Mouse (Mus musculus): ENCODE results near the gene Dlst.
"Not testable (repeated sequence)": the region's sequence is repeated elsewhere in the genome, so short reads cannot be mapped to it uniquely, and the experiment has no call there.

Gene Dlst

DNA sequence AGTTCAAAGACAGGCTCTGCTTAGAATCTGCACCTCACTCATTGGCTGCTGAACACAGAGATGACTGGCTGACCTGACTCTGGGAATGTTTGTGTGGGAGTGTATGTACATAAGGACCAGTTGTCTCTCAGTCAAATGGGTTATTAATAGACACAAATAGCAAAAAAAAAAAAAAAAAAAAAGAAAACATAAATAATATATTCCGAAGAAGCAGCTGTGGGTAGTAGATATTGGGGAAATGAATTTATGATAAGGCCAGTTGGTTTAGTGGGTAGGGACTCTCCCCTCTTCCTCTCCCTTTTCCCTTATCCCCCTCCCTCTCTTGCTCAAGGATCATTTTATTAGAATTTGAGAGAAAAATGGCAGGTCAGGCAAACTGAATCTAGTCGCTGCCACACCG lies 3.3 kb downstream of the Dlst start:
- DNase-seq (ENCODE audit: low spot score in 2 of 2), result no peak

DNA sequence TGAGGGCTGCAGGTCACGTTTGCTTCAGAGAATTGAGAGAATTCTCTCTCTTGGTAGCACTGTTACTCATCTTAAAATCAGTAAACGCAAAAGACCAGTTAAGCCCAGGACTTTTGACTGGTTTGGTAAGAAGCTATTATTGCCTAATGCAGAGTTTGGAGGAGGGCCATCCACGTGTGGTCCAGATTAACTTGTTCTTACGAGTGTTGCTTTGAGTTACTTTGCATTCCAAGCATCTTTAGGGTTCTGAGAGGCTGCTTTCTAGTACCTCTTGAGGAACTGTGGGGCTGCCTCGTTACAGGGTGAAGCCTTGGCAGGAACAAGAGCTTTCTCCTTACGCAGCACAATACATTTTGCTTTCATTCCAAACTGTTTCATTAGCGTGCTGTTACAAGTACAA lies 5.0 kb downstream of the Dlst start:
- no peak for DNase-seq (ENCODE audit: low spot score in 2 of 2)

GRCm38 (mm10) chr12:85121806-85122459 lies 11.3 kb downstream of the Dlst start:
- no peak for DNase-seq (ENCODE audit: low spot score in 2 of 2)

DNA sequence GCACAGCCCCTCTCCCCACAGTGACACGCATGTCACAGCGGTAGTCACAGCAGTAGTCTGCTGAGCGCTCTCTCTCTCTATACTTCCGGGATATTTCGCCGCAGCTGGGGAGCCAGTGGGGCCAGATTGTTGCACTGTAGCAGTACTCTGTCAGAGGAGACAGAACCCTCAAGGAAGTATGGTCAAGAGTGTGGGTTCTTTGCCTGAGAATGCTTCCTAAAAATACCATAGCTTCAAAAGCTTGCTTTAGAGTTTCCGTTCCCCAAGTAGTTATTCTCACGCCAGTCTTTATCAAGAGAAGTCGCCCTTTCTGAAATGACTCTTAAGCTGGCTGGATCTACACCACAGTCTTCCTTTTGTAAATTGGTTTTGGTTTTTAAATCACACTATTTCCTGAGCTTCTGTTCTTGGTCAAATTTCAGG lies 12.5 kb downstream of the Dlst start:
- no peak for DNase-seq (ENCODE audit: low spot score in 2 of 2)

- DNase-seq (ENCODE audit: low spot score in 2 of 2), result no peak
Measured at GRCm38 (mm10) chr12:85123645-85124044, 13.0 kb downstream of the Dlst start.

- DNase-seq (ENCODE audit: low spot score in 2 of 2), result no peak
Measured at GRCm38 (mm10) chr12:85124751-85125150, 14.1 kb downstream of the Dlst start.

GRCm38 (mm10) chr12:85126986-85127603 lies 16.5 kb downstream of the Dlst start:
- DNase-seq (ENCODE audit: low spot score in 2 of 2), result no peak

DNA sequence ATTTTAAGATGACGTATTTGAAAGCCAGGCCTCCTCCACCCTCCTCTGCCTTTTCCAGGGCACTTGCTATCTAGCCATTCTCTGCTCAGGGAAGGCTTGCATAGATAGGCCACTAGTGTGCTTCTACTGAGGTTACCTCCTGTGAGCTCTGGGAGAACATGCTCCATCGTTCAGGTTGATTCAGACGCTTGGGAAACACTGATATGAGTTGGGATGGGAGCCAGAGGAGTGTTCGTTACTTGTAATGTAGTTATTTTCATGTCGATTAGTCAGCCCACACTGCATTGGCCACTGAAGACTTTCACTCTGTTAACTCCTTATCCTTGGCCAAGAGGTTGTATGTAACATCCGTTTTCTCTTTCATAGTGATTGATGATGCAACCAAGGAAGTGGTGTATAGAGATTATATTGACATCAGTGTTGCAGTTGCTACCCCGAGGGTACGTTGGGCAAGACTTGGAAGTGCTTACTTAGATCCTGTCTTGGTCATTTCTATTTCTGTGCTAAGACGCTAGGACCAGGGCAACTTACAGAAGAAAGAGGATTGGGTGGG lies 18.9 kb downstream of the Dlst start:
- DNase-seq (ENCODE audit: low spot score in 2 of 2), result no peak

DNA sequence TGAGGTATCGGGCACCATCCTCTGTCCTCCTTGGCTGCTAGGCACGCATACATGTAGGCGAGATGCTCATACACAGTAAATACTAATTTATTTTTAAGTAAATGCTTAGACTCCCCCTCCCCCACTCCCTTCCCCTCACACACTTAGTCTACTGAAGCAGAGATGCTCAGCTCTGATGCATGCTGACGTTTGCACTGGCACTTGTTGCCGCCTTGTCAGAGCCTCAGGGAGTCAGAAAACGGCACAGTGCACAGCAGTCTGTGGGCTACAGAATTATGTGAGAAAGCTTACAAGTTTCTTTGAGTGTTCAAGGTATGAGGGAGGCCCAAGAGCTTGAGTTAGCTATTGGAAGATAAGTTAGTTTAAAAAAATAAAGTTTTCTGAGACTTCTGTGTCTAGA lies 20.7 kb downstream of the Dlst start:
- no peak for DNase-seq (ENCODE audit: low spot score in 2 of 2)

- DNase-seq (ENCODE audit: low spot score in 2 of 2), result no peak
Measured at GRCm38 (mm10) chr12:85134043-85134794, 23.6 kb downstream of the Dlst start.

- no peak for DNase-seq (ENCODE audit: low spot score in 2 of 2)
Measured at GRCm38 (mm10) chr12:85135513-85136470, 25.2 kb downstream of the Dlst start.

GRCm38 (mm10) chr12:85136627-85137026 lies 26.0 kb downstream of the Dlst start:
- DNase-seq (ENCODE audit: low spot score in 2 of 2), result no peak

DNA sequence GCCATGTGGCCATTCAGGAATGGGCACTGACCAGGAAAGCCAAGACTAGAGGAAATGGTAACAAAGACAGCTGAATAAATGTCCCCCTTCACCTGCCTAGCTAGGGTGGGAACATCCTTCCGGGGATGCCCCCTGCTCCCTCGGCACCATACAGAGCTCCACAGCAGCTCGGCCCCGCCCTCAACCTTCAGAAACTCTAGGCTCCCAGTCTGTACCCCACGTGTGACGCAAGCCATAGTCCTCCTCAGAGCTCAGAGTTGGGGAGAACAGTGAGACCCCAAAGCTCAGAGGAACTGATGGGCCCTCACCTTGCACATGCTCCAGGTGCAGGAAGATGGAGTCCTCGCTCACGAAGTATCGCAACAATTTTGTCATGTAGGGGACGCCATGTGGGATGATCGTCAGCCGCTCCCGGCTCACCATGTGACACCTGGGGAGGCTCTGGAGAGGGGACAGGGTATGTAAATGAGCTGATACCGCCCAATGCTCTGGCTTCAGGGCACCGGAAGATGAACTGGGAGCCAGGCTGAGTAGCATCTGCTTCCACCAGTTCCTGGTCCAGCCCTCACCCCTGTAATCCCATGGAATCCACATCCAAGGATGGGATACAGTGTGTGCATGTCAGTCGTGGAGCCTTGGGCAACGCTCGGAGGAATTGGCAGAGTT lies 29.5 kb downstream of the Dlst start:
- DNase-seq (ENCODE audit: low spot score in 2 of 2), result no peak

GRCm38 (mm10) chr12:85141096-85141495 lies 30.5 kb downstream of the Dlst start:
- DNase-seq (ENCODE audit: low spot score in 2 of 2), result no peak

DNA sequence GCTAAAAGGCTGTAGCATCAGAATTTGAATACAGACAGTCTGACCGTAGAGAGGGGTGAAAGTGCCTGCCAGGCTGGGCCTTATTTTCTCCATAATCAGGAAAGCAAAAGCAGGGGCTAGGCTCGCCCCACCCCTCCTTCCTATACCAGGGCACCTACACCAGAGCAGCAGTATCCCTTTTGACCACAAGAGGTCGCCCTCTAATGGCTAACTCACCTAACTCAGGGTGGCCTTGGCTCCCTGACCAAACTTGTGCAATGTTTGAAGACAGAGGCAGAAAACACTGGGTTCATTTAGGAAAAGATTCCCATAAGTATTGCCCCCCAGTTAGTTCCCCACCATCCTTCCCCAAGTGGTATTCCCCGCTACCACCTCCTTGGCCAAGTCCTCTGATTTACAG lies 32.2 kb downstream of the Dlst start:
- peak; percentile 74 to 90 for DNase-seq (ENCODE audit: low spot score in 2 of 2)

DNA sequence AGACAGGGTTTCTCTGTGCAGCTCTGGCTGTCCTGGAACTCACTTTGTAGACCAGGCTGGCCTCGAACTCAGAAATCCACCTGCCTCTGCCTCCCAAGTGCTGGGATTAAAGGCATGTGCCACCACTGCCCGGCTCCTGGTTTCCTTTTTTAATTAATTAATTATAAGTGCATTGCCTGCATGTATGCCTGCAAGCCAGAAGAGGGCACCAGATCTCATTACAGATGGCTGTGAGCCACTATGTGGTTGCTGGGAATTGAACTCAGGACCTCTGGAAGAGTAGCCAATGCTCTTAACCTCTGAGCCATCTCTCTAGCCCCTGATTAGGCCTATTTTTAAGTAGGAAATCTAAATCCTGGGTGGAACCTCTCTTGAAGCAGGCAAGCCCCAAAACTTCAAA lies 33.6 kb downstream of the Dlst start:
- not testable (repeated sequence) for DNase-seq (ENCODE audit: low spot score in 2 of 2)

GRCm38 (mm10) chr12:85144821-85145220 lies 34.2 kb downstream of the Dlst start:
- no peak for DNase-seq (ENCODE audit: low spot score in 2 of 2)

GRCm38 (mm10) chr12:85145630-85146029 lies 35.0 kb downstream of the Dlst start:
- no peak for DNase-seq (ENCODE audit: low spot score in 2 of 2)

DNA sequence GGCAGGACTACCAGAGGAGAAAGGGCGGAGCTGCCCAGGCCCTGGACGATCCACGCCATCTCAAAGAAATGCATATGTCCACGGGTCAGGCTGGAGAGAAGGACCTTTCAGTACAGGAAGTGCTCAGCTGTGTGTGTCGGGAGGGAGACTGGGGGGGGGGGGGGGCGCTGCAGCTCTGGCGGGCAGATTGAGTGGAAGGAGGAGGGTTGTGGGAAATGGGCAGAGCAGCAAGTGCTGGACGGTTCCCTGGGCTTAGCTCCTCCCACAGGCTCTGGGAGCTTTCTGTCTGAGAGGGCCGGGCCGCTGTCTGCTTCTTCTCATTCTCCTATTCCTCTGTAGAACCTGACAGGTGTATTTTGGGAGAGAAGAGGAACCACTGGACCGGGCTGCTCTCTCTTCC lies 35.7 kb downstream of the Dlst start:
- no peak for DNase-seq (ENCODE audit: low spot score in 2 of 2)

DNA sequence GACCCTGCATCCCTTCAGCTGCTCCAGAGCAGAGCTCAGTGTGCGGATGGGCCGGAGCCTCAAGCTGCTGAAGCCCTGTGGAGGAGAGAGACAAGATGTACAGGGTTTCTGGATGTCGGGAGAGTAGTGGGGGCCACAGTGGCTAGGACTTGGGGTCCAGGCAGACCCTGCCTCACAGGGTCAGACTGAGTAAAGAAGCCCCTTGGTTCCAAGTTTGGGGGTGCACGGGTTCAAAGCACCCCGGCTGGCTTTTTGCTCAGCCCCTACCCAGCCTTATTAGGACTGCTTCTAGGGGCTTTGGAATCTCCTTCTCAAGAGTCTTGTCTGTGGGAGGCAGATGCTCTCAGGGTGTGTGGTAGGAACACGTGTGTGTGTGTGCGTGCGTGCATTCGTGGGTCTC lies 36.2 kb downstream of the Dlst start:
- no peak for DNase-seq (ENCODE audit: low spot score in 2 of 2)

Measured in urinary bladder, postnatal 4 days (tissue).